Mouse (Mus musculus) liver, embryonic 15.5 days (tissue): ENCODE results near the gene Mettl26. TPM values are rescaled to one million over a fixed set of nuclear protein-coding genes. Genes with fewer than 3 reads are reported as not detected.

Experiments
- ATAC-seq: fragments of 200-750 bp; cut with Nextera tagmentation; 2 replicates; pipeline ENCODE4 v1.8.0; 2017; ENCODE audit warnings: moderate number of reproducible peaks, mild to moderate bottlenecking, moderate library complexity; ENCODE audit not compliant: insufficient read depth
- H3K27ac ChIP-seq: fragments of 300-500 bp; sonication (generic); replicated peaks from 2 replicates; pipeline ENCODE4 v1.5.1; 2015; ENCODE audit warnings: mild to moderate bottlenecking, inconsistent platforms
- H3K27me3 ChIP-seq: fragments of 300-500 bp; sonication (generic); 2 replicates; pipeline ENCODE4 v1.6.1; 2015; ENCODE audit warnings: mild to moderate bottlenecking, inconsistent platforms
- H3K36me3 ChIP-seq: fragments of 300-500 bp; sonication (generic); replicated peaks from 2 replicates; pipeline ENCODE4 v1.6.1; 2015; ENCODE audit warnings: moderate library complexity, mild to moderate bottlenecking, inconsistent platforms
- H3K4me1 ChIP-seq: fragments of 300-500 bp; sonication (generic); replicated peaks from 2 replicates; pipeline ENCODE4 v1.6.1; 2015; ENCODE audit warnings: inconsistent platforms
- H3K4me2 ChIP-seq: fragments of 300-500 bp; sonication (generic); 2 replicates; pipeline ENCODE4 v1.6.1; 2015; ENCODE audit warnings: moderate library complexity, mild to moderate bottlenecking, inconsistent platforms
- H3K4me3 ChIP-seq: fragments of 300-500 bp; sonication (generic); replicated peaks from 2 replicates; pipeline ENCODE4 v1.5.1; 2015; ENCODE audit warnings: mild to moderate bottlenecking, inconsistent platforms
- H3K9ac ChIP-seq: fragments of 300-500 bp; sonication (generic); 2 replicates; pipeline ENCODE4 v1.6.1; 2015; ENCODE audit warnings: moderate library complexity, mild to moderate bottlenecking, inconsistent platforms
- H3K9me3 ChIP-seq: fragments of 300-500 bp; sonication (generic); replicated peaks from 2 replicates; pipeline ENCODE4 v1.6.1; 2016; ENCODE audit warnings: inconsistent platforms
- WGBS: fragments of 180-500 bp; shearing (Covaris S2); methylation state at CpG from one replicate; pipeline ENCODE4 v1.1.7; 2015; ENCODE audit warnings: mixed read lengths; ENCODE audit not compliant: insufficient replicate concordance; 5-methylcytosine and 5-hydroxymethylcytosine counted together
- polyA plus RNA-seq: library from polyadenylated mRNA; unstranded; fragments of >200 nt; fragmentation: Nextera tagmentation; extraction: Ambion mirVana; gene quantifications from 2 replicates; pipeline ENCODE4 v1.2.1, GENCODE M21; 2015

The Mettl26 gene
- polyA plus RNA-seq, 1 experiment from 2014 or later, result 46.4 TPM

GRCm38 (mm10) chr17:25831451-25832281 lies 43.2 kb upstream of the Mettl26 start:
- peak overlapping the region; percentile 79 for H3K9ac ChIP-seq
- H3K9me3 ChIP-seq, result no peaks in the 10 kb centered on the region
- H3K4me3 ChIP-seq, result peak overlapping the region; percentile 72
- H3K4me2 ChIP-seq, result peak overlapping the region; percentile 92
- H3K36me3 ChIP-seq, result peaks cover 46% of the 10 kb centered on the region
- H3K27ac ChIP-seq, result peak overlapping the region; percentile 90
- WGBS, result 41% methylated on average over 21 of the region's 21 CpGs
- H3K27me3 ChIP-seq, result no peaks in the 10 kb centered on the region
- no peak for ATAC-seq
- peaks cover 82% of the 10 kb centered on the region for H3K4me1 ChIP-seq

DNA sequence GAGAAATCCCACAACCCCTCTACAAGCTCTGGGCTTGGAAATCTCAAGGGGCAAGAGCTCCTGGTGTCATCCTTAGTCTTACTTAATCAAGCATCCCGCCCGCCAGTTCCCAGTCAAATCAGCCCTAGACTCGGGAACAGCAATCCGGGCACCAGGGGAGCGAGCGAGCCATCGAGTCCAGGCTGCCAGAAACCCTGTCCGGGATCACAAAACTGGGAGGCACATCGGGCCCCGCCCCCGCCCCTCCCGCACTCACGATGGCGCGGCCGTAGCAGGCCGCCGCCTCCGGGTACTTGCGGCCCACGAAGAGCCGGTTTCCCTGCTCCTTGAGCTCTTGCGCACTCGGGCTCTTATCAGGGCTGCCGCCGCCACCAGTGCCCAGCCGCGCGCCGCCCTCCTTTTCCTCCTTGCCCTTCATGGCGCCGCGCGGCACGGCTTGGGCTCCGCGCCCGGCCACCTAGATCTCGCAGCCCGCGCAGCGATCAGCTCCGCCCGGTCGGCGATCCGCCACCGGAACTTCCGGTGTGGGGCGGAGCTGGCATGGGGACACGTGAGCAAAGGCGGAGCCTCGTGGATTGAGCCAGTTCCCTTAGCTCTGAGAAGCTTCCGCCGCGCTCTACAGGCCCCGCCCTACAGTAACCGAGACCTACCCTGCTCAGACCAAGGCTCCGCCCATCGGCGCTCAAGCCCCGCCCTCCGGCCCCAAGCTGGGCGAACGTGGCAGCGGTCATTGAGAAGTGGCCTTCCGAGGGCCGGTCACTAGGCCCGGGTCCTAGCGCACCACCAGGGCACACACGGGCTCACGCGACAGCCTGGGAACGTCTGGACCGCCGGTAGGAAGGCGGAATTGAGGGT lies 42.2 kb upstream of the Mettl26 start:
- H3K9me3 ChIP-seq, result no peaks in the 10 kb centered on the region
- peak; percentile 87 for ATAC-seq
- H3K27me3 ChIP-seq, result no peaks in the 10 kb centered on the region
- peaks cover 41% of the 10 kb centered on the region for H3K36me3 ChIP-seq
- H3K27ac ChIP-seq, result peak overlapping the region; percentile 90
- peak overlapping the region; percentile 79 for H3K9ac ChIP-seq
- H3K4me2 ChIP-seq, result peak overlapping the region; percentile 92
- H3K4me3 ChIP-seq, result peak overlapping the region; percentile 72
- 0% methylated on average over 75 of the region's 77 CpGs for WGBS
- H3K4me1 ChIP-seq, result peaks cover 92% of the 10 kb centered on the region

GRCm38 (mm10) chr17:25833291-25833663 lies 41.6 kb upstream of the Mettl26 start, which contains the start of gene Stub1:
Gene Stub1, minus strand, starts transcription at chr17:25833404.
- H3K4me3 ChIP-seq, result peak within 1 kb of the TSS; percentile 72
- H3K4me2 ChIP-seq, result peak within 1 kb of the TSS; percentile 92
- peak; percentile 59 for ATAC-seq
- H3K27ac ChIP-seq, result peak within 1 kb of the TSS; percentile 90
- H3K9ac ChIP-seq, result peak within 1 kb of the TSS; percentile 79
- H3K36me3 ChIP-seq, result peaks cover 41% of the 10 kb centered on the region
- H3K27me3 ChIP-seq, result no peaks in the 10 kb centered on the region
- H3K4me1 ChIP-seq, result peaks cover 95% of the 10 kb centered on the region
- H3K9me3 ChIP-seq, result no peaks in the 10 kb centered on the region
- 0% methylated on average over 24 of the region's 24 CpGs for WGBS

DNA sequence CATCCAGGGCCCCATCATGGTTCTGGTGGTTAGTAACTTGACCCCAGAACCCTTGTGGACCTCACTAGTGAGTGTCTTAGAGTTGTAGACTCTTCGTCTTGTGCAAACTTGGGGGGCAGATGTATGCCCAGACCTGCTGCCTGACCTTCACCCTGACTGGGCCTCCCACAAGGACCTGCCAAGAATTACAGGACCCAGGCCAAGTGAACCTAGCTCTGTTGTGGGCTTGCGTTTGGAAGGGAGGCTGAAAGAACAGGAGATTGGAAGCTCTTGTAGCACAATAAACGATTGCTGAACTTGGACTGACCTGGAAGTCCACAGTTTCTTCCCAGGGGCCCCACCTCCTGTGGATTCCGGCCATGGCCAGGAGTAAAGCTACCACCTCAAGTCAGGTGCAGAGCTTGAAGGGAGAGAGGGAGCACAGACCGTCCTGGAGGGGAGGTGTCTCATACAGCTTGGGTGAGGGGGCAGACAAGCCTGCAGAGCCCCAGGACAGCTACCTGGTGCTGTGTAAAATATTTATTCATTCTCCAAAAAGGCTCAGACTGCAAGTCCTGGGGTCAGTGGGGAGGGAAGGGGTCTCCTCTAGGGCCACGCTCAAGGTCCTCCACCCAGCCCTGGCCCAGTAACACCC lies 40.8 kb upstream of the Mettl26 start:
- WGBS, result 33% methylated on average over 6 of the region's 6 CpGs
- peaks cover 91% of the 10 kb centered on the region for H3K4me1 ChIP-seq
- peak overlapping the region; percentile 92 for H3K4me2 ChIP-seq
- H3K36me3 ChIP-seq, result peaks cover 46% of the 10 kb centered on the region
- no peaks in the 10 kb centered on the region for H3K9me3 ChIP-seq
- peak overlapping the region; percentile 72 for H3K4me3 ChIP-seq
- no peaks in the 10 kb centered on the region for H3K27me3 ChIP-seq
- ATAC-seq, result no peak
- H3K27ac ChIP-seq, result peak overlapping the region; percentile 90
- peak overlapping the region; percentile 71 for H3K9ac ChIP-seq

GRCm38 (mm10) chr17:25834595-25835222 lies 40.2 kb upstream of the Mettl26 start:
- ATAC-seq, result no peak
- H3K36me3 ChIP-seq, result peaks cover 49% of the 10 kb centered on the region
- no peaks in the 10 kb centered on the region for H3K27me3 ChIP-seq
- peak overlapping the region; percentile 92 for H3K4me2 ChIP-seq
- 67% methylated on average over 12 of the region's 12 CpGs for WGBS
- H3K4me1 ChIP-seq, result peaks cover 90% of the 10 kb centered on the region
- no peaks in the 10 kb centered on the region for H3K9me3 ChIP-seq
- peak overlapping the region; percentile 71; the same call in 1 of the 2 replicates for H3K9ac ChIP-seq
- peak overlapping the region; percentile 72 for H3K4me3 ChIP-seq
- H3K27ac ChIP-seq, result 0 out of 2 replicates have a peak overlapping the region, but pooled peaks have one; percentile 90

DNA sequence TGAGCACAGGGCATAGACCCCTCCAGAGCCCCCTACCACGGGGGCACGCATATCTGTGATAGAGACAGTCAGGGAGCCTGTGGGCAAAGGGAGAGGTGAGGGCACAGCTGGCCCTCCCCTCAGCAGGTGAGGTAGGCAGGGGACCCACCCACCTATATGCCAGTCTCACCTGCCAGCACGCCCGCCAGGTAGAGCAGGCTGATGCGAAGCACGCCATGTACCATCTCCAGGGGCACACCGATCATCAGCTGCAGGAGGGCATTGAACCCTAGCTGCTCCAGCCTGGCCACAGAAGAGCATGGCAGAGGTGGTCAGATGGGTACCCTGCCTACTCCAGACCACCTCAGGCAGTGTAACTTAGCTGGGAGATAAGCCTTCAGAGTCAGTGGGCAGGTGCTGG lies 39.6 kb upstream of the Mettl26 start:
- Histone ChIP-seq H3K4me3 (no peak overlapping the region; the same call in 1 of the 2 replicates), H3K4me2 (peak overlapping the region; percentile 92), H3K27ac (no peak overlapping the region), H3K4me1 (peaks cover 89% of the 10 kb centered on the region), H3K9ac (no peak overlapping the region), H3K36me3 (peaks cover 49% of the 10 kb centered on the region), H3K27me3 (no peaks in the 10 kb centered on the region), H3K9me3 (no peaks in the 10 kb centered on the region)
- 88% methylated on average over 7 of the region's 7 CpGs for WGBS
- ATAC-seq, result no peak

DNA sequence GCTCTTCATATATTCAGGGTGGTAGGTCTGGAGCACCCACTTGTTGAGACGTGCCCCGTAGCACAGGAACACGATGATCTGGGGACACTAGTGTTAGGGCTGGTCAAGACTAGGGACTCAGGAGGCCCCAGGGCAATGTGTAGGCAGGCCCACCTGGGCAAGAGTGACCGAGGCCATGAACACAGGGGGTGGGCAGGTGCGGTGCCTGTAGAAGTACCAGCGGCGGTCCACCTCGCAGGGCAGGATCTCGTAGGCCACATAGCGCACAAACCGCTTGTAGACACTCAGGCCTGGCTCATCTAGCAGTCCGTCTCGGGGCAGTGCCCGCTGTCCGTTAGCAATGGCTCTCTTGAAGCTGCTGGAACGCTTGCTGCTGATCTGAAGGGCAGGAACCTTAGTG lies 39.1 kb upstream of the Mettl26 start:
- H3K4me3 ChIP-seq, result no peak overlapping the region
- no peak overlapping the region for H3K27ac ChIP-seq
- no peaks in the 10 kb centered on the region for H3K27me3 ChIP-seq
- WGBS, result 89% methylated on average over 16 of the region's 16 CpGs
- H3K4me2 ChIP-seq, result no peak overlapping the region
- no peak overlapping the region for H3K9ac ChIP-seq
- H3K4me1 ChIP-seq, result peaks cover 87% of the 10 kb centered on the region
- no peaks in the 10 kb centered on the region for H3K9me3 ChIP-seq
- peaks cover 49% of the 10 kb centered on the region for H3K36me3 ChIP-seq
- ATAC-seq, result no peak

DNA sequence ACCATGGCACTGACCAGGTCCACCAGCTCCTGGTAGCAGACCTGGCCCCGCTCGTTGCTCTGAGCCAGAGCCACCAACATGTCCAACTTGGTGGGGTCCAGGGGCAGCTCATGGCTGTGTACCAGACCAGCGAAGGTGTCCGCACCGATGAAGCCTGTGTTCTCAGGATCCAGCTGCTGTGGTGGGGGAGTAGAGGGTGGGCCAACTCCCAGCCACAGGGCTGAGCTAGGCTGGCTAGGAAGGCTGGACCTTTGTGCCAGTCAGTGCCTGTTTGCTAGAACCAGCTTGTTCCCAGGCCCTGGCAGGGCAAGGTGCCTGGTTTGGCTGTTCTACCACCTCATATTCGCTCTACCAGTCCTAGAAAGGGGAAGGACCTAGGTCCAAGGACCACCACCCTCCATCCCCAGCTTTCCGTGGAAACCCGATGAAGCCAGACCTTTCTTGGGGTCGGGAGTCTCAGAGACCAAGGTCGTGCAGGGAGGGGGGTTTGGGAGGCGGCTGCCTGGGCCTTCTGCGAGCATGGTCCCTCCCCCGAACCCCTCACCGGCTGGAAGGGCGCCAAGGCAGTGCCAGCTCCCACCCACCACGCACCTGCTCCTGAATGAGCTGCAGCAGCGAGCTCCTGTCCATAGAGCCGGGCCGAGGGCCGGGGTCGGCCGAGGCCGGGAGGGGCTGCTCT lies 38.3 kb upstream of the Mettl26 start:
- H3K4me2 ChIP-seq, result peak overlapping the region; percentile 75
- peak overlapping the region; percentile 30; the same call in 1 of the 2 replicates for H3K9ac ChIP-seq
- no peaks in the 10 kb centered on the region for H3K9me3 ChIP-seq
- no peak overlapping the region for H3K27ac ChIP-seq
- H3K4me1 ChIP-seq, result peaks cover 82% of the 10 kb centered on the region
- ATAC-seq, result no peak
- H3K4me3 ChIP-seq, result peak overlapping the region; percentile 37
- H3K27me3 ChIP-seq, result no peaks in the 10 kb centered on the region
- H3K36me3 ChIP-seq, result peaks cover 49% of the 10 kb centered on the region
- WGBS, result 29% methylated on average over 23 of the region's 23 CpGs

DNA sequence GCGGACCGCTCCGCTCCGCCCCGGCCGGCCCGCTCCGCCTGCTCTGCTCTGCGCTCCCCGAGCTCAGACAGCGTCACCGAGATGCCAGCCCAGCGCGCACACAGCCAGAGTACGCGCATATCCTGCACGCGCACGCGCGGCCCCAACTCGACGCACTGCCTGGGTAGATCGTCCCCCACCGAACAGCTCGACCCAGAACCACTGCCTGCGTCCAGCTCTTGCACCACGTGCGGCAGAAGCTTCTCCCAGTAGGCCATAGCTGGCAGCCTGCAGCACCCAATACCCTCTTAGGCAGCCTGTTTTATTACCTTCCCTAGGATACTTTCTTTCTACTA lies 37.8 kb upstream of the Mettl26 start, which contains the start of gene Rhbdl1:
TSS of gene Rhbdl1 (minus strand) at position 220 of the 335 bp plus-strand sequence.
- H3K4me2 ChIP-seq, result peak within 1 kb of the TSS; percentile 75
- no peaks in the 10 kb centered on the region for H3K9me3 ChIP-seq
- H3K4me1 ChIP-seq, result peaks cover 81% of the 10 kb centered on the region
- no peak within 1 kb of the TSS for H3K27ac ChIP-seq
- peak within 1 kb of the TSS; percentile 30; the same call in 1 of the 2 replicates for H3K9ac ChIP-seq
- ATAC-seq, result no peak
- H3K27me3 ChIP-seq, result no peaks in the 10 kb centered on the region
- WGBS, result 6% methylated on average over 29 of the region's 29 CpGs
- peaks cover 51% of the 10 kb centered on the region for H3K36me3 ChIP-seq
- H3K4me3 ChIP-seq, result peak within 1 kb of the TSS; percentile 37

DNA sequence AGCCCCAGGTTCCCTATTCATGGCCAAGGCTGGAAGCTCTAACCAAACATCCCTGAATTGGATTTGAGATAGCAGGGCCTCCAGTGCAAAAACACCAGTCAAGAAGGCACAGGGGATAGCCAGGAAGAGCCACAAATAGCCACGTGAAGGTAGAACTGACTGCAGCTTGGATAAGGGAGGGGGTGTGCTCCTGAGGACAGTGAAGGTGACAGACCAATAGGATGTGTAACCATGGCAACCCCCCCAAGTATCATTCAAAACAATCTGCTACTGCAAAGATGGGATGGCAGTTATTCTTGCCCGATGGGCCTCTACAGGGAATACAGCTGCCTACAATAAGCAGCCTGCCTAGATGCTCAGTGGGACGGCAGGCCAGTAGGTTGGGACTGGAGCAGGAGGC lies 37.3 kb upstream of the Mettl26 start:
- no peak for ATAC-seq
- peaks cover 82% of the 10 kb centered on the region for H3K4me1 ChIP-seq
- H3K4me3 ChIP-seq, result no peak overlapping the region
- no peaks in the 10 kb centered on the region for H3K27me3 ChIP-seq
- H3K27ac ChIP-seq, result no peak overlapping the region
- no peaks in the 10 kb centered on the region for H3K9me3 ChIP-seq
- H3K9ac ChIP-seq, result no peak overlapping the region
- peak overlapping the region; percentile 75; the same call in 1 of the 2 replicates for H3K4me2 ChIP-seq
- peaks cover 56% of the 10 kb centered on the region for H3K36me3 ChIP-seq
- 48% methylated on average over 3 of the region's 3 CpGs for WGBS
